Mouse (Mus musculus) liver, adult 2 months (tissue): ENCODE results near the gene Gli1.

Source experiments
- CTCF ChIP-seq: fragments of 200-500 bp; IDR thresholded peaks from 2 replicates; pipeline ENCODE4 v1.5.1; 2011; ENCODE audit warnings: low read depth, low read length, control low read depth
- POLR2A ChIP-seq: fragments of 200-500 bp; IDR thresholded peaks from 2 replicates; pipeline ENCODE4 v1.6.1; 2011; ENCODE audit warnings: low read length, control low read depth; ENCODE audit not compliant: insufficient read depth; ENCODE audit errors: extremely low read depth

DNA sequence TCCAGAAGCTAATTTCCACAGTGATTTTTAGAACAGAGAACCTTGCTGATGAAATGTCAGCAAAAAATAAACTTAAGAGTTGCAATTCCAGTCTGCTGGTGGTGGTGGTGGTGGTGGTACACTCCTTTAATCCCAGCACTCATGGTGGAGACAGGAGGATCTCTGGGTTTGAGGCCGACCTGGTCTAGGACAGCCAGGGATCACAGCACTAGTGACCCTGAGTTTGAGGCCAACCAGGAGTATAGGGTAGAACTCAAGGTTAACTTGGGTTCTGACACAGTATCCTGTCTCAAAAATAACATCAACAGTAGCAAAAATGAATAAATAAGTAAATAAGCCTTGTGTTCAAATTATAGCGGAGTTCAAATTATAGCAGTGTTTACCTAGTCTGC lies 40.0 kb upstream of the Gli1 start:
- no peak for TF ChIP-seq CTCF
- TF ChIP-seq POLR2A = no peak
